Mouse (Mus musculus): ENCODE measurements around the gene Podxl2. TPM values are rescaled to one million over a fixed set of nuclear protein-coding genes. Genes with fewer than 3 reads are reported as not detected.

Gene Podxl2
- total and polyA plus RNA-seq, 3 experiments: 24.2 to 263 (median 78.2) TPM

DNA sequence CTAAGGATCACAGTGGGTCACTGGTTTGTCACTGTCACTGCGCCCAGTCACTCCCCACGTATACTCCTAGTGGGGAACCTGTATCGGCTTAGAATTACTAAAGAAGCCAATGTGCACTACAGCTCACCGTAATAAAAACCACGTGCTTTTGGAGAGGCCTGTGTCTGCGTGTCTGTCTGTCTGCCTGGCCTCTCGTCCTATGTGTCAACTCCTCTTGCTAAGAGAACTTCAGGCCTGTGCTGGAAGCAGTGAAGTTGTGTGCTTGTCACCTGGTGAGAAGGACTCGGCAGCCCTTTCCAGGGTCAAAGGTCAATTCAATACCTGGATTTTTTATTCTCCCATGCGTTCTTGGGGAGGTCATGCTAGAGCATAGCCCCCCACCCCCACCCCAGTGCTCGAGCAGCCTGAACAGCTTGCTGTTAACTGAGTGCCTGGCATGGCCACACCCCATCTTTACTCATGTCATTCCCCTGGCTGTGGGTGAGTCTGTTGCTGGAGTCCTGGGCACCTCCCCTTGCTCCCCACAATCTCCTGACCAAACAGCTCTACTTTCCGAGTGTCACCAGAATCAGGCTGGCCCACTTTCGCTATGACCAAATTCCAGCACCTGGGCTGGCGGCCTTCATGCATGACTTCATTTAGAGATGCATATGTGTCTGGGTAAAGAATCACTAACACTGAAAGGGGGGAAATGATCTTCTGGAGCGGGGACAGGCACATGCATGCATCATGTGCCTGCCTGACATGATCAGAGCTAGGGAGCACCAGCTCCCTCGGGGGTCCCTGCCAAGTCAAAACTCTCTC lies 46.4 kb downstream of the Podxl2 start:
- DNase-seq: no peak

DNA sequence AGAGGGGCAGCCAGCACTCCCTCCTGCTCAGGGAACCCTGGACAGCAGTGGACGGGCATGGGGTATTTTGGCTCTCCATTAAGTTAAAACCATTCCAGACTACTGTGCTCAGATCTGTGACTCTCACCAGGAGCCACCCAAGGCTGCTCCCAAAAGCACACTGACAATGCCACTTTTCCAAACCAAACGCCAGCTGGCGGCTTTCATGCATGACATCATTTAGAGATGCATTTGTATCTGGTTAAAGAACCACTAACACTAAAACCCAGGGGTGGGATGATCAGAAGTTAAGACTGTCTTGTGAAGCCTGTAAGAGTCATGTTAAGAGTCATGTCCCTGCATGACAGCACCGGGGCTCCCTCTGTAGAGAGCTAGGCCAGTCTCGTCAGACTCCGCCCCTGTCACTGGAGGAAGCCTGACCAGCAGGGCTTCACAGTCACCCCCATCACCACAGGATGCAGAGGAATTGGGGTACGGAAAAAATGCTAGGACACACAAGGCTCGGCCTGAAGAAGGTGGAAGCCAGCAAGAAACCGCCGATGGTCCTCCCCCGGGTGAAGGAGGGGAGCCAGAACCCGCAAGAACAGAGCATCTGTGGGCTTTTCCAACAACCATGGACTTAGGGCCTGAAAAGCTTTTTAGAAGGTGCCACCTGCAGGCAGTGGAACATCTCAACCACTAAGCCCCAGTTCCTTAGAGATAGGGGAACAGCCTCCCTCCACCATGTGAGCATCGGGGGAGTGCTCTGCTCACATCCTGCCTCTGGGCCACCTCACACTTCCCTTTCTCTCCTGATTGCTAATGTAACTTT lies 47.2 kb downstream of the Podxl2 start:
- DNase-seq: no peak

DNA sequence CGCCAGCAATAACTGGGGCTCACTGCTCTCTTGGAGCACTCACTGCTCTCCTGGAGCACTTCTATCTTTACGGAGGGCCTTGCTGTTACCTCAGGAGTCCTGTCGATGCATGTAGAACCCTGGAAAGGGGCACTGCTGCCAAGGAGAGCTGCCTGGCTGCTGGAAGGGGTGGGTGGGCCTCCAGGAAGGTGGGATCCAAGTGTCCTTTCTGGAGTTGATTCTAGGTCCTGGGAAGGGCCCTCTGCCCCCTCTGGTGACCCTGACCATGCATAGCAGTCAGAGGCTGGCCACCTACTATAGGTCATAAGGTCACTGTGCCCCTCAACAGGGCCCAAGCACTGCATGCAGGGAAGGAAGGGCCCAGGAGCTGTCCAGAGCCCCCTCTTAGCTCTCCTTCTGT lies 47.9 kb downstream of the Podxl2 start:
- DNase-seq: no peak

DNA sequence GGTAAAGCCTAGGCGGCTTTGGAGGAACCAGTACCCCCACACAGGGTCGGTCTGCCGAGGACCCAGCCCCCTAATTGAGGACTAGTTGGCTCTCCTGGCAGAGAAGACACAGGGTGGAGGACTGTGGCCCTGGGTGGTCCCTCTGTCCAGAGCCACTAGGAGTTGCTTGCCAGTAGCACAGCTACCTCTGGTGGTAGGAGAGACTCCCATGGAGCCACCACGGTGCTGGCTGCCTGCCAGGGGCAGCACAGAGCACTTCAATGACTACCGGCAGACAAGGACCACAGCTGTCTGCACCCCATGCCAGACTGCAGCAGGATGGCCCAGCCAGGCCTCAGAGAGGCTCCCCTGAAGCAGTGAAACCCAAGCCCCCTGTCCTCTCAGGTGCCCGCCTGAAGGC lies 48.3 kb downstream of the Podxl2 start:
- peak; percentile 83 for DNase-seq

DNA sequence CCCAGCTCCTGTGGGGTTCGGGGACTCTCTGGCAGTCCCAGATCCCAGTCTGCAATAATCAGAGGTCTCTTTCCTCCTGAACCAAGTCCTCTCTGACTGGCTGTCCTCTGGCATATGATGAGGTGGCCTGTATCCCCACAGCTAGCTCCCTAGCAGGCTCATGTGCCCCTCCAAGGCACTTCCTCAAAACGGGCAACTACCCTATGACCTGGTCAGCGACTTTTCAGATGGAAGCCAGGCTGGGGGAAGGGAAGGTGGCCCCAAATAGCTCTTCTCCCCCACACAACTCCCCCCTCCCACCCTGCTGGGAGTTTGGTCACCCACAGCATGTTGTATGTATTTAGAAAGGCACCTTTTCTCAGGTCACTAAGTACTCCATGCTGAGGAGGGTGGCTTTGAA lies 48.8 kb downstream of the Podxl2 start:
- DNase-seq: no peak

DNA sequence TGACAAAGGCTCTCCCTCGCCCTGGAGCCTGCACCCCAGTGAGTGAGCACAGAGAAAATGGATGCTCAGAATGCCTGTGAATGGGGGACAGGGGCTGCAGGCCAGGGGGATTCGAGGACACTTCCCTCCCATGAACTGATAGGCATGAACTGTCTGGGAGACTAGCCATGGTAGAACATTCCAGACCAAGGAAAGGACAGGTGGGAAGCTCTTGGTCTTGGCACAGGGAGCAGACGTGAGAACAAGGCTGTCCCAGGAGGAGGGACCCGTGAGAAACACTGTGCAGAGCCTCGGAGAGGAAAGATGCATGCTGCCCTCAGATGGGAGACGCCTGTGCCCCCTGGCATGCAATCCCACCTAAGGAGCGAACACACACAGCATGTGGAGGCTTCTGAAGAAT lies 50.7 kb downstream of the Podxl2 start:
- DNase-seq: no peak

DNA sequence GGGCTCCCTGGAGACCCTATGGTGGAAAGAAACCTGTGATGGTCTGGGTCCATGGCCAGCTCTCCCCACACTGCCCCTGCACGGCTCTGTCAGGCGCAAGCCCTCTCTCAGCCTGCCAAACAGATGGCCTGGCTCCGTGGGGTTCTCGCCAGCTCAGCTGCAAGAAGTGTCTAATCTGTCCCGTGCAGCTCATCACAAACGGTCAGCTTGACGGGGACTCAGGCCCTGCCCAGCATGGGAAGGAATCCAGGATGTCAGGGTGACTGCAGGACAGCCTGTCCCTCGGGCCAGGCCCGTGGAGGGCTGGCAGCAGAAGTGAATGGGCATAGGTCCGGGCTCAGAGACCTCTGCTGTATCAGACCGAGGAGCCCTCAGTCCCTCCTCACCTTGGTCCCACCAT lies 52.9 kb downstream of the Podxl2 start:
- DNase-seq: peak; percentile 86

DNA sequence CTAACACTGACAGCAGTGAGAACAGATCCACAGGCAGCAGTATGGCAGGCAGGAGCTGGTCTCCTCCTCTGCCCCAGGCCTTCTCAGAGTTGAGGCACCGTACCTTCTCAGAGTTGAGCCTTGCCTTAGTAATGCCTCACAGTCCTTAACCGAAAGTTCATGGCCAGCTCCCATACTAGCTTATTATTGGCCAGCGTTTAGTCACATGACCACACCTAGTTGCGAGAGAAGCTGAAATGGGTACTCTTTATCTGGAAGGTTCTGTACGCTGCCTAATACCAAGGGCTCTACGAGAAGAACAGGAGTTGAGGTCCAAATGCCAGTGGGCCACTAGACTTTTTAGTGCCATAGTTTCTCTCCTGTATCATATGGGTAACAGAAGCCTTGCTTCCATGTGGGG lies 53.5 kb downstream of the Podxl2 start:
- no peak for DNase-seq

DNA sequence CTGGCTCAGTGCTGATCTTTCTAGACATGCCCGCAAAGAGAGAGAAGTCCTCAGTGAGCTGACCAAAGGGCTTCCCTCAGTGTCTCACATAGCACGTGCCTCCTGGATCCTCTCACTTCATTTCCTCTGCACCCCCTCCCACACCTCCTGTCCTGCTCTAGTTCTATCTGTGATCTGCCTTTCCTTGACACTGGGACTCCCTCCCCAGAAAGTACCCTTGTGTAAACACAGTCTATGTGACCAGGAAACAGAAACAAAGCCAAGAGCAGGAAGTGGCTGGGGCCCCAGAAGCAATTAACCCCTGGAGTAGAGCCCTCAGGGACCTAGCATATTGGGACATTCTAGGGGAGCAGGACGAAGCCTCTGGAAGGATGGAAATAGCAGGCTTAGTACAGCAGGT lies 54.0 kb downstream of the Podxl2 start:
- no peak for DNase-seq

DNA sequence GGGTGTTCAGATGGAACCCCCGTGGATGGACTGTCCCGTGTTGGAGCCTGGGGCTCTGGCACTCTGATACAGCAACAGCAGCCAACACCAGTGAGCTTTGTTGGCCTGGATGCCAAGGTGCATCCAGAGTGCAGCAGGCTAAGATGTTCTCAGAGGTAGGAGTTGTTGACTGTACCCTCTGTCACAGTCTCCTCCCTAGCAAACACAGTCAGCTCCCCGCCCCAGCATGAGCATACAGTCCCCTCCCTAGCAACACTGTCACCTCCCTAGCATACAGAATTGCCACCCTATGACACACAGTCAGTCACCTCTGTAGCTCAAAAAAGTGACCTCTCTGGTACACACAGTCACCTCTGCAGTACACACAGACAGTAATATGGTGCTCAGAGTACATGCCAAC lies 57.9 kb downstream of the Podxl2 start:
- DNase-seq: no peak

DNA sequence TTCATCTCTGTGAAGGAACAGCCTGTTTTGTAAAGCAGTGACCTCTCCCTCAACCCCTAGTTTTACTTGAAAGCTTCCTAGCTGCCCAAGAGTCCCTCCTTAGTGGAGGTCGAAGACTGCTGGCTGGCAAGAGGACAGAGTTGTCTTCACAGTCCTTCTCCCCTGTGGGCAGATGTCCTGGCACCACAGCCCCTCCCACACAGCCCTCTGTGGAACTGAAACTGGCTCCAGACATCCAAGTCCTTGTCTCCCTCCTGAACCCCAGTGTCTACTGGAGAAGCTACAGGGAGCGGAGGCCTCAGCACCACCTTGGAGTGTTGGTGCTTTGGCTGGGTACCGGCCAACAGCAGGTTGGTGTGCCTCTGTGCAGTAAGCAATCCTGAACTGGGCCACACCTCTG lies 59.4 kb downstream of the Podxl2 start:
- DNase-seq: no peak

DNA sequence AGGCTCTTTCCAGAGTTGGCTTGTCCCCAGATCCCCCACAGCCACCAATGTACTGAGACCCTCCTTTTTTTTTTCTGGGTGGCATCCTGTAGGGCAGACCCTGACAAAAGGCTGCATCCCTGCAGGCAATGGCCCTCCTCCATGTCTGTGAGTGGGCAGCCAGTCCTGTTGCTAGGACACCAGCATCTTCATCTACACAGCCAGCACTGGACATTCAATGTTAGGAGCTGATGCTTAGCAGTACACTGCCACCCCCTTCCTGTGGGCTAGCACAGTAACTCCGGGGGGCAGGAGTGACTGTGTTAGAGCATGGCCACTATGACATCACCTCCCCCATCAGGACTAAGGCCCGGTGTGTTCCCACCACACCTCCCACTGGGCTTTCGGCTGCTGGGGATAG lies 59.8 kb downstream of the Podxl2 start:
- DNase-seq: no peak

DNA sequence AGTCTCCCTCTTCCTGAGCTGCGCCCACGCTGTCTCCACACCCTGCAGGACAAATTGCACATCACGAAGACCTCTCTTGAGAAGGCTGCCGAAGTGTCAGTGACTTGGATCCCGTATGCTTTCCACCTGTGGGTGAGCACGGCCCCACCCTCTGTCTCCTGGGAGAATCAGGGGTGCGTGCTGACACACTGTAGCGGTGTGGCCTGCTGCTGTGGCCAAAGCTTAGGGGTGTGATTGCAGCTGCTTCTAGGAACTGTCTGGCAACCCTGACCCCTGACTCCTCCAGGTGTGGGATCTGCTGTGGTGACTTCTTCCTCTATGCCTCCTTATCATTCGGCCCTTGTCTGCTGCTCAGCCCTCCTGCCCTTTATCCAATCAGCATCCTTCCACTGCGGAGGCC lies 61.0 kb downstream of the Podxl2 start:
- no peak for DNase-seq

DNA sequence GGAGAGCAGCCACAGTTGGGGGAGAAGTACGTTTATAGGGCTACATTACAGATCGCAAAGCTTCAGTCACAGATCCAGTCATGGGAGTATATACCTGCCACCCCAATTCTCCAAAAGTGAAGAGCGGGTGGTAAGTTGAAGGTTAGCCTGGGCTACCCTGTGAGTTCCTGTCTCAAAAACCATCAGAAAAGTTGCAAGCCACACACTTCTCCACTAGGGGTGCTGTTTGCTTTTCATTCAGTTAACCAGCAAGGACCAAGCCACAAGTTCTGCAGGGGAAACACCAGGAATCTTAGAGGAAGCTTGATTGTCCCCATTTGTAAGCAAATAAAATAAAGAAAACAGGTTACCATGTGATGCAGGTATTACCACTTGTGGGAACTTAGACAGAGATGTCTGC lies 62.0 kb downstream of the Podxl2 start:
- no peak for DNase-seq

DNA sequence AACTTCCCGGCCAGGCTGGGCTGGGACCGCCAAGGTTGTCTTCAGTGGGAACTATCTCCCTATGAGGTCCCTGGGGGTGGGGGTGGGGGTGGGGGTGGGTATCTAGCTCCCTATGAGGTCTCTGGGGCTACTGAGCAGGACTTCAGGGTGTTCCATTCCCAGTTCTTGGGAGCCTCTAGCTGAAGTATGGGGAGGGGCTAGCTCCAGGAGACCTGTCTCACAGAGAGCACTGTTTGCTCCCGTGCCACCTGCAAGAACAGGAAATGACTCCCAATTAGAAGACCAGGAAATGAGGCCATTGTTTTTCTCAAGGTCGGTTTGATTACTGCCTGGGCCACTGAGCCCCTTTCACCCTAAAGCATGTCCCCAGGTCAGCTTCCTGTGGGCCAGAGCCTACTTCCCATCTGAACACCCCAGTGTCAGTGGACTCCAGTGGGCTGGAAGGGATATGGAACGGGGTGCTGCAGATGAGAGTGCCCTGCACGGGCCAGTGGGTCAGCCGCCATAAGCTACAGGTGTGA lies 62.9 kb downstream of the Podxl2 start:
- no peak for DNase-seq

DNA sequence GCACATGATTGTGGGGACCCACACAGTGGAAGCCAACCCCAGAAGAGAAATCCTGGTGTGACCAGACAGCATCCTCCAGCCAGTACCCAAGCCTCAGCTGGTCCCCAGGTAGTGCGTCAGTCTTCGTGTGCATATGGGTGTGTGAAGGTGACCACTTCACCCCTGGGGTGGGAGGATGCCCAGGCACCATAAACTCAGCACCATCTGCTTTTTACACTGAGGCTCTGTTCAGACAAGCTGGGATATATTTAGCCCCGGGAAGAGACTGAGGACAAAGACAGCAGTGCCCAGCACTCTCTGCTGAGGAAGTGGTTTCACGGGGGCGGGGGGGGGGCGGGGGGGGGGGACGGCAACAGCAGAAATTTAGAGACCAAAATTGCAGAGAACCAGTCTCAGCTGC lies 63.4 kb downstream of the Podxl2 start:
- DNase-seq: no peak

DNA sequence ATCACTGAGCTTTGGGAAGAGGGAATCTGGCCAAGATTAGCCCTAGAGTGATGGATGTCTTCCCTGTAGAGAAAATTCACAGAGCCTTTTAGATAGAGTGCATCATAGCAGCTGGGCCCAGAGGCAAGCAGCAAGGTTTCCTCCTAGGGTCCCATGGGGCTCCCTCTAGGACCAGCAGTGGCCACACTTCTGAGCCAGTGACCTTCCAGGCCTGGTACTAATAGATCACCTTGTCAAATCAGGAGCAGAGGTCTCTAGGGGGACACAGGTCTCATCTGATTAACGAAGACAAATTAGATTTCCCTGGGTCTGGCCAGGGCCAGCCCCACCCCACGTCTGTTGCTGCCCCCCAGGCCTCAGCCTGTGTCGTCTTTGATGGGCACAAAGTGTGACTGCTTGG lies 64.6 kb downstream of the Podxl2 start:
- no peak for DNase-seq

DNA sequence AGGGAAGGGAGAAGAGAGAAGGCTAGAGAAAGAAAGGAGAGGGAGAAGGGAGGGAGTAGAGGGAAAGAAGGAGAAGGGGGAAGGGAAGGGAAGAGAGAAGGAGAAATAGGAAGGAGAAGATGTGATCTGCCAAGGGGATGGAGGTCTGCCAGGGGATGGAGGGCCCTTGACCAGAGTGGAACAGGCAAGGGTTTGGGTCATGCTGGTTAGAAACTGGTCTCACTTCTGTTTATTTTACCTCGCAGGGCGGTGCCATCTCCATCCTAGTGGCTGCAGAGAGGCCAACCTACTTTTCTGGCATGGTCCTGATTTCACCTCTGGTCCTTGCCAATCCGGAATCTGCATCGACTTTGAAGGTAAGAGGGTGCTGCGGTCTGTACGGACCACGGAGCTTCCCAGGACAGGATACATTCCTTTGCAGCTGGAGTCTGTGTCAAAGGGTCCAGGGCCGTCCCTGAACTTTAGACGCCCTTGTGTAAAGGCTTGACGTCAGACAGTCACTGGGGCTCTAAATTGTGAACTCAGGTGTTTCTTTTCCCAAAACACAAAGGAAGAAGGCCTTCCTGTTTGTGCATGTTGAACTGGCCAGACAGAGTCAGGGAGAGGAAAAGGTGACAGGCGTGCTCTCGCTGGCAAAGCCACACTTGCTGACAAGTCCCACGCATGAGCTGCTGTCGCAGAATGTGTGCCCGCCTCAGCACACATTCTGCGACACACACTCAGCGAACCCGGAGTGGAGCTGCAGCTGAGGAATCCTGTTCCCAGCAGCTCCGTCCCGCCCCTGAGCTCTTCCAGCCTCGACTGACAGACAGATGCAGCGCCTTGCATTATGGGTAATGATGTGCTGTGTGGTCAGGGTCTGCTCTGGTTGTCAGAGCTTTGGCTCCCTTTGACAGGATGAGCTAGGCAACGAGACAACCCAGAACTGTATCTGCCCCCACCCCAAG lies 65.5 kb downstream of the Podxl2 start:
- no peak for DNase-seq

DNA sequence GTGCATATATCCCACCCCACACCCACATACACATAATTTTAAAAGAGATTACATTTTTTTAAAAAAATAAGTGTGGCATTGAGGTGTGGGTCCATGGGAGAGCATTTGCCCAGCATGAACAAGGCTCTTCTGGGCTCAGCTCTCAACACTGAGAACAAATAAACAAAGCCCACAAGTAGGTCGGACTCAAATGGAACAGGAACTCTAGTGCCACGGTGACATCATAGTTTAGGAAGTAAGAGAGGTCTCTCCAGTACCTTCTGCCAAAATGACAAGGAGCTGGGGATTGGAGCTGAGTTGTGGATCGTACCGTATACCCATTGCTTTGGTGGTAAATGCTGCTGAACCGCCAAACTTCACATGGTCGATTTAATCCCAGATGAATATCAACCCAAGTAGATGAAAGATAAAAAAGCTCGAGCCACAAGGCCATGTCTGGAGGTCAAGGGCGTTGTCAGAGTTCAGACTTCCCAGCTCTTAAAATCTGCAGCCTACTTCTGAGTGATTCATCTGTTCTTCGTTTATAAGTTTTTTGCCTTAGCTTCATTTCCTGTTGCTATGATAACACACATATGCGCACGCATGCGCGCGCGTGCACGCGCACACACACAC lies 69.8 kb downstream of the Podxl2 start:
- peak; percentile 79 for DNase-seq

DNA sequence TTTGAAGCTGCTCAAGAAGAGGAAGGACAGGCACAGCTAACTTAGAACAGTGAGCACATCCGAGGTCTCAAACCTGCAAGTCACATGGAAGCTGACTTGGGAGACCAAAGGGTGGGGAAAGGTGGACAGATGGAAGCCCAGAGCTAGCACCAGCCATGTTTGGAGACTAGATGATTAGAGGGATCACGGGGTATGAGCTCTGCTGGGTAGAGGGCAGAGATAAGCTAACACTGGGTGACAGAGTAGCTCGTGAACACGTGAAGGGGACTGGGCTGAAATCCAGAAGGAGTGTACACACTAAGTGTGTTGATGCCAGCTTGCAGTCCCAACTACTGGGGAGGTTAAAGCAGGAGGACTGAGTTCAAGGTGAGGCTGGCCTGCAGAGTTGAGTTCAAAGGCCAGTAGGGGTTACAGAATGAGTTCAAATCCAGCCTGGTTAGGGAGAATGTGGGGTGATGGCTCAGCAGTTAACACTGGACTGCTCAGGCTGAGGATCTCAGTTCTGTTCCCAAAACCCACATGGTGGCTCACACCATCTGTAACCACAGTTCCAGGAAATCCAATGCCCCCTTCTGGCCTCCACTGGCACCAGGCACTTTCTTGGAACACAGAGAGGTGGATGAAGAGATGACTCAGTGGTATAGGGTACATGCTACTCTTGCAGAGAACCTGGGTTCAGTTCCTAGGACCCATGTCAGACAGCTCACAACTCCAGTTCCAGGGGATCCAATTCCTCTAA lies 70.7 kb downstream of the Podxl2 start:
- peak; percentile 35 for DNase-seq

DNA sequence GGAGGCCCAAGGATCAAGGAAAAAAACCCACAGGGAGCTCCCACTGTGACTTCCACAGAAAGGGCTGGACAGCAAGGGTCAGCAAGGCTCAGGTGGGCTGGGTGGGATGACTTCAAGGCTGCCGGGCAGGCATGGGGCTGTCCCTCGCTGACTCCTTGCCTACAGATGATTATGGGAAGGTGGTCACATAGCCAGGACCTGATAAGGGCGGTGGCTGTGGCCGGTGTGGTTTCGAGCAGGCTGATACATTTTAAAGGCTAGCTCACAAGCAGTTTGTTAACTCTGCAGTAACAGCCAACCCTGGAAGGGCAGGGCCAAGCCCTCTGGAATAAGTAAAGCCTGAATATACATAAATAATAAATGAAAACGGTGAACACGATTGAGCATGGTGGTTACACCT lies 71.8 kb downstream of the Podxl2 start:
- no peak for DNase-seq

Data from adrenal gland, adult 2 months (tissue).